Mouse (Mus musculus): ENCODE measurements at regions not wholly inside any gene's neighbourhood (a gene's known extent, or its start where the extent isn't known, plus 50 kb on each side); places are given as distances from the start of the nearest gene placed in this dataset.

DNA sequence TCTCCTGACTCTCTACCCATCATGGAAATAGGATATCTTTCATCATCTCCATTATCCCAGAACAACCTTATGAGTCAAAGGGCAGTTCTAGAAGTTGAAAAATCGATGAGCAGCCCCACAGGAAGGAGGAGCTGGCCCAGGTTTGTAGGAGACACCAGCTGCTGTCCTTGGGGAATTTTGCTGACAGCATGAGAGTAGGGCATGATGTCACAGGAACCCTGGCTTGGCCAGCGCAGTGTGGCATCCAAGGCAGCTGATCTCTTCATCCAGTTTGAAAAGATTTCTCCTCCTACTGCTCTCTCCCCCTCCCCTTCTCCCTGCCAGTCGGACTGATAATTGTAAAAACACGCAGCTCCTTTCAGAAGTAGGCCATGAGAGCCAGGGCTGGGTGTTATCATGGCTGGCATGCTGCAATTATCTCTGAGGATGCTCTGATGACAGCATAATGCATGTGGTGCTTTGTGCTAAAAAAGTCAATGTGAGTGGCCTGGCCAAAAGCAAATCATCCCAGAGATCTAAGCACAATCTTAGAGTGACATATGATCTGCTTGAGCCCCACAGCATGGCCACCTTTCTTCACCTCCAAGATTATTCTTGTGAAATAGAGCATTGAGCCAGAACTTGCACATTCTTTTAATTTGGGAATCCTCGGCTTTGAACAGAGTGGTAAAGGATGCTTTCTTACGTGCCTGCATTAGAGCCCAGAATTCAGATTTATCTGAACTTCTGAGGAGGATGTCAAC lies 54.2 kb downstream of the Gjd2 start:
- ATAC-seq (no peak), DNase-seq (no peak)
- no peaks in the 10 kb centered on the region for H3K4me1 ChIP-seq (ENCODE audit: insufficient read depth)
- H3K9ac ChIP-seq (replicated peaks), result no peak overlapping the region
- H3K36me3 ChIP-seq (replicated peaks; ENCODE audit: insufficient read depth, low read length), result no peaks in the 10 kb centered on the region
- no peak overlapping the region for H3K27ac ChIP-seq (ENCODE audit: low read depth)
- no peak overlapping the region for H3K4me3 ChIP-seq (ENCODE audit: low read depth, low read length)
- no peak overlapping the region for H3K4me2 ChIP-seq (ENCODE audit: low read depth, low read length)
- 61% methylated on average over 6 of the region's 6 CpGs for WGBS (ENCODE audit: insufficient replicate concordance)
- H3K9me3 ChIP-seq (ENCODE audit: low read length), result no peaks in the 10 kb centered on the region
- no peaks in the 10 kb centered on the region for H3K27me3 ChIP-seq (ENCODE audit: insufficient read depth, low read length)
- TF ChIP-seq EP300 (IDR thresholded peaks at IDR 0.05; ENCODE audit: low read depth), result no peak
- TF ChIP-seq CTCF (IDR thresholded peaks at IDR 0.05; ENCODE audit: low read depth), result no peak

DNA sequence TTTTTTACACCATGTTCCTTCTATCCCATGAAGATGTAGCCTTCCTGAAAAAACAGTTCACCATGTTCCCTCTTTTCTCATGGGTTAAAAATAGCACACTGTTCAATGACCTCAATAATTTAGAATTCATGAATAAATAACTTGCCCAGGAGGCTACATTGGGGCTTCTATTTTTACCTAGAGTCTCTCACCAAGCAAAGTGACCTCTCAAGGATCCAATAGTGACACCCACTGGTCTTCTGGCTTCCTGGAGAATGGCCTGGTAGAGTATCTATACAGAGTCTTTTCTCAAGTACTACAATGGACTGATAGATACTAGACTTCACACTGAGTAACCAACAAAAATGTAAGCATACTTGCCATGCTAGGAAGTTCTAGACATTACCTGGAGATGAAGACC lies 60.9 kb downstream of the Gjd2 start:
- DNase-seq (no peak), ATAC-seq (no peak)
- H3K9me3 ChIP-seq (ENCODE audit: low read length), result no peaks in the 10 kb centered on the region
- TF ChIP-seq EP300 (IDR thresholded peaks at IDR 0.05; ENCODE audit: low read depth) (no peak), CTCF (IDR thresholded peaks at IDR 0.05; ENCODE audit: low read depth) (no peak)
- no peak overlapping the region for H3K9ac ChIP-seq (replicated peaks)
- H3K36me3 ChIP-seq (replicated peaks; ENCODE audit: insufficient read depth, low read length), result no peaks in the 10 kb centered on the region
- no peaks in the 10 kb centered on the region for H3K4me1 ChIP-seq (ENCODE audit: insufficient read depth)
- H3K27me3 ChIP-seq (ENCODE audit: insufficient read depth, low read length), result no peaks in the 10 kb centered on the region
- no peak overlapping the region for H3K27ac ChIP-seq (ENCODE audit: low read depth)
- H3K4me3 ChIP-seq (ENCODE audit: low read depth, low read length), result no peak overlapping the region
- no peak overlapping the region for H3K4me2 ChIP-seq (ENCODE audit: low read depth, low read length)

DNA sequence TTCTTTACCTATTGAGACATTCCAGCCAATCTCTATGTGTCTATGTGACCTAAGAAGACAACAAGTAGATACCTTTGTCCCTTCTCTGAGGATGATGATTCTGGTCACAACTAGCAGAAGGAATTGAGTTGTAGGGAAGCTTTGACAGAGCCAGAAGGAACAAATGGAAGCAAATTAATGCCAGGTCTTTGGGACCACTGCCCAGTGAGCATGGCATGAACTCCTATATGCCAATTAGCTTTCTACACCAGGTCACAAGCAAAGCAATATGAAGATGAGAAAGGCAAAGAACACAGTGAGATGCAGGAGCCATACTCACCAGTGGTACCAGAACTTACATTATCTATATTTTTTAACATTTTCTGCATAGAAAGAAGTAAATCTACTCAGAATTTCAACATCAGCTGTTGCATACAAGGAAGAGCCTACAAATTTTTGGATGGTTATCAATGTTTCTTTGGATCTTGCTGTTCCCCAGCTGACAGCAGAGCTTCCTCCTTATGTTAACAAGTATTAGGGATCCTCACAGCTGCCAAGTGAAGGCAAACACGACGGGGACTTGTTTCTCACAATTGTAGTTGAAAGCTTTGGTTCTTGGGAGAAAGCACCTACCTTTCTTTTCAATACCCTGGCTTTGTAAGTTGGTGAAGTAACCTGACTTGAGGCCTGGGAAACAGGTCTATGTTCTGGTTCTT lies 64.0 kb downstream of the Gjd2 start:
- no peak for ATAC-seq
- H3K4me1 ChIP-seq (ENCODE audit: insufficient read depth), result no peaks in the 10 kb centered on the region
- H3K27me3 ChIP-seq (ENCODE audit: insufficient read depth, low read length), result no peaks in the 10 kb centered on the region
- no peaks in the 10 kb centered on the region for H3K36me3 ChIP-seq (replicated peaks; ENCODE audit: insufficient read depth, low read length)
- no peak overlapping the region for H3K27ac ChIP-seq (ENCODE audit: low read depth)
- WGBS (ENCODE audit: insufficient replicate concordance), result 66% methylated on average over 2 of the region's 2 CpGs
- H3K9me3 ChIP-seq (ENCODE audit: low read length), result no peaks in the 10 kb centered on the region
- no peak for TF ChIP-seq CTCF (IDR thresholded peaks at IDR 0.05; ENCODE audit: low read depth)
- H3K4me3 ChIP-seq (ENCODE audit: low read depth, low read length), result no peak overlapping the region
- no peak for DNase-seq
- H3K4me2 ChIP-seq (ENCODE audit: low read depth, low read length), result no peak overlapping the region
- H3K9ac ChIP-seq (replicated peaks), result no peak overlapping the region

DNA sequence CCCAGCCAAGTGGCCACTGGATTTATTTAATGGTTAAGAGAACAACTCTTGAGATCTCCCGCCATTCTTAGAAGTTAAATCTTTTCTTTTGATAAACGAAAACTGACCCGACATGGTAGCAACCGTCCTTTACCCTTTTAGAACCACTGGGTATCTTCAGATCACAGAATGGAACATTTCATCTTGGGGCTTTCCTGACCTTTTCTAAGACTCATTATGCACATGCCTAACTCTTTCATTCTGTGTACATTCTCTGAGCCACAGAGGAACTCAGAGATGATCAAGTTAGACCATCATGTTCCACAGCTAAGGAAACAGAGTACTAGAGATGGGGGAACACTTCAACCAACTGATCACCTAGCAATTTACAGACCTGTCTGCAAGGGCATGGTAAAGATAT lies 81.7 kb downstream of the Gjd2 start:
- Histone ChIP-seq H3K9ac (replicated peaks) (no peak overlapping the region), H3K9me3 (ENCODE audit: low read length) (no peaks in the 10 kb centered on the region), H3K4me3 (ENCODE audit: low read depth, low read length) (no peak overlapping the region), H3K27ac (ENCODE audit: low read depth) (no peak overlapping the region), H3K27me3 (ENCODE audit: insufficient read depth, low read length) (no peaks in the 10 kb centered on the region), H3K4me1 (ENCODE audit: insufficient read depth) (no peaks in the 10 kb centered on the region), H3K4me2 (ENCODE audit: low read depth, low read length) (no peak overlapping the region), H3K36me3 (replicated peaks; ENCODE audit: insufficient read depth, low read length) (no peaks in the 10 kb centered on the region)
- WGBS (ENCODE audit: insufficient replicate concordance), result 75% methylated on average over 4 of the region's 4 CpGs
- TF ChIP-seq EP300 (IDR thresholded peaks at IDR 0.05; ENCODE audit: low read depth) (no peak), CTCF (IDR thresholded peaks at IDR 0.05; ENCODE audit: low read depth) (no peak)
- ATAC-seq (no peak), DNase-seq (no peak)

DNA sequence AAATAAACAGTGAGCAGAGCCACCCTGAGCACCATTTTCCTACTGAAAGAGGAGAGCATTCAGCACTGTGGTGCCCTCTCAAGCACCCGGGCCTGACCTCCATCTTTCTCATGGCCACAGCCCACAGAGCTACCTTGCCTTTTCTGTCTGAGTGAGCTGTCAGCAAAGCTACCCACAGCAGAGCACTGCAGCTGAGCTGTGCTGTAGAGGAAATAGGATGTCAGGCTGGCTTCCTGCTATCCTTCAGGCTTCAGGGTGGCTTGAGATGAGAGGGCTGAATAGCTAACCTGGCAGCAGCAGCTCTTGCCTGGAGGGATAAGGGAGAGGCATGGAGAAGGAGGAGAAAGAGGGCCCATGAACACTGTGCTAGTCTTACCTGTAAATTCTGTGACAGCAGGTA lies 82.5 kb downstream of the Gjd2 start:
- no peaks in the 10 kb centered on the region for H3K36me3 ChIP-seq (replicated peaks; ENCODE audit: insufficient read depth, low read length)
- H3K27ac ChIP-seq (ENCODE audit: low read depth), result no peak overlapping the region
- WGBS (ENCODE audit: insufficient replicate concordance), result 39% methylated on average over 1 of the region's 1 CpGs
- H3K9me3 ChIP-seq (ENCODE audit: low read length), result no peaks in the 10 kb centered on the region
- H3K4me3 ChIP-seq (ENCODE audit: low read depth, low read length), result no peak overlapping the region
- no peak for DNase-seq
- ATAC-seq, result no peak
- no peaks in the 10 kb centered on the region for H3K27me3 ChIP-seq (ENCODE audit: insufficient read depth, low read length)
- H3K4me2 ChIP-seq (ENCODE audit: low read depth, low read length), result no peak overlapping the region
- H3K9ac ChIP-seq (replicated peaks), result no peak overlapping the region
- H3K4me1 ChIP-seq (ENCODE audit: insufficient read depth), result no peaks in the 10 kb centered on the region
- TF ChIP-seq EP300 (IDR thresholded peaks at IDR 0.05; ENCODE audit: low read depth) (no peak), CTCF (IDR thresholded peaks at IDR 0.05; ENCODE audit: low read depth) (no peak)

DNA sequence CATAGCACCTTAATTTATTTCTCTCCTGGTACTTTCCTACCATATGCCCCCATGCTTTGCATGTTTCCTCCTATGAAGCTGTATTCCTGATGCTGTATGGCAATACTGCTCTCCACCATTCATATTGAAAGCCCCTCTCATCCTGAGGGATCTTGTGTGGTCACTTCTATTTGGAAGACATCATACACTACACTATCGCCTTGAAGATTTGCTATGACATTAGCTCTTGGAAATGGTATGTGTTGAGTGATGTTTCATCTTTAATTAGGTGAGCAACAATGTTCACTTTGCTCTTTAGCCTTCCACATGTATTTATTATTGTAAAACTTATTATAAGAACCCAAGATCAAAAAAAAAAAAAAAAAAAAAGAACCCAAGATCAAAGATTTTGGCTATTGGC lies 81.2 kb upstream of the Arhgap11a start:
- H3K4me1 ChIP-seq (ENCODE audit: insufficient read depth), result no peaks in the 10 kb centered on the region
- WGBS (ENCODE audit: insufficient replicate concordance), result 77% methylated on average over 1 of the region's 1 CpGs

More for the DNA sequence above, 81.2 kb upstream of the Arhgap11a start:
- Histone ChIP-seq H3K9me3 (ENCODE audit: low read length) (no peaks in the 10 kb centered on the region), H3K27ac (ENCODE audit: low read depth) (no peak overlapping the region), H3K4me3 (ENCODE audit: low read depth, low read length) (no peak overlapping the region), H3K9ac (replicated peaks) (no peak overlapping the region), H3K27me3 (ENCODE audit: insufficient read depth, low read length) (no peaks in the 10 kb centered on the region), H3K36me3 (replicated peaks; ENCODE audit: insufficient read depth, low read length) (no peaks in the 10 kb centered on the region), H3K4me2 (ENCODE audit: low read depth, low read length) (no peak overlapping the region)
- no peak for ATAC-seq
- TF ChIP-seq CTCF (IDR thresholded peaks at IDR 0.05; ENCODE audit: low read depth), result no peak
- TF ChIP-seq EP300 (IDR thresholded peaks at IDR 0.05; ENCODE audit: low read depth), result no peak
- DNase-seq, result no peak

Data from liver, postnatal 0 days (tissue).